Mouse (Mus musculus): Measurements from ENCODE around the gene Tmem128. TPM values are rescaled to one million over a fixed set of nuclear protein-coding genes. Genes with fewer than 3 reads are reported as not detected.

Tmem128 gene
- polyA plus RNA-seq, 1 experiment, result 62.7 TPM

DNA sequence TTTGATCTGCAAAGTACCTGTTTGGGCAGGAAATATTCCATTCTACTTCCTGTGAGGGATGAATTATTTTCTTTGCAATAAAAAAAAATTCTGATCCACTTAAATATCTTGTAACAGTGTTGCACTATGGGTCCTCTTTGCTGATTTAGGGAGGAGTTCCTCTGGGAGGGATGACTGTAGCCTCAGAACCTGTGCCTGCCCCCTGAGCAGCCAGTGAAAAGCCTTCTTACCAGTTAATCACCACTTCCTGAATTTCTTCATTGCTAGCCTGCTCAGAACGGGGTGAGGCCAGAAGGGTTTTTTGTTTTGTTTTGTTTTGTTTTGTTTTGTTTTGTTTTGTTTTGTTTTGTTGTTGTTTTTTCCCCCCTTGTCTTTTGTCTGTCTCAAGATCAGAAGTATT is 20.1 kb downstream of the Tmem128 start:
- TF ChIP-seq CTCF (IDR thresholded peaks at IDR 0.05; ENCODE audit: borderline replicate concordance, extremely low read depth, insufficient read depth, insufficient read length), result no peak
- TF ChIP-seq POLR2A (IDR thresholded peaks at IDR 0.05; ENCODE audit: borderline replicate concordance, extremely low read depth, insufficient read depth, insufficient read length, poor library complexity, severe bottlenecking), result no peak
- DNase-seq (ENCODE audit: low read depth), result no peak

DNA sequence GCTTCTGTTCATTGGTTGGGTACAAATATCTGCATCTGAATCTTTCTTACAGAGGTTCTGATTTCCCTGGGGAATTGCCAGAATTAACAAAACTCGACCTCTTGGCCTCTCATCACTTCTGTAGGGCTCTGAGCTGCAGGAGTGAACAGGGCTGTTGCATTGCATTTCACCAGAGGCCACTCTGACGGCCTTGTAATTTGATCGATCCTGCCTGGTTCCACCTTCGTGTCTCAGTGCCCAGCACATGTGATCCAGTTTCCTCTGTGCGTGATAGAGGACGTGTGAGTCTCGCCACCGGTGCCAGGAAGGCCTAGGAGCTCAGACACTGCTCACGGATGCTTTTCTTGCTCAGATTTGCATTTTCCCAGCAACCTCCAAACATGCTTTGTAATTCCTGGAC is 25.7 kb downstream of the Tmem128 start:
- DNase-seq (ENCODE audit: low read depth), result no peak
- TF ChIP-seq POLR2A (IDR thresholded peaks at IDR 0.05; ENCODE audit: borderline replicate concordance, extremely low read depth, insufficient read depth, insufficient read length, poor library complexity, severe bottlenecking) (no peak), CTCF (IDR thresholded peaks at IDR 0.05; ENCODE audit: borderline replicate concordance, extremely low read depth, insufficient read depth, insufficient read length) (no peak)

- TF ChIP-seq CTCF (IDR thresholded peaks at IDR 0.05; ENCODE audit: borderline replicate concordance, extremely low read depth, insufficient read depth, insufficient read length) (no peak), POLR2A (IDR thresholded peaks at IDR 0.05; ENCODE audit: borderline replicate concordance, extremely low read depth, insufficient read depth, insufficient read length, poor library complexity, severe bottlenecking) (no peak)
- no peak for DNase-seq (ENCODE audit: low read depth)
Measured at GRCm38 (mm10) chr5:38288476-38288875, 28.5 kb downstream of the Tmem128 start.

GRCm38 (mm10) chr5:38301761-38302411 is 41.9 kb downstream of the Tmem128 start:
- DNase-seq (ENCODE audit: low read depth), result no peak
- TF ChIP-seq POLR2A (IDR thresholded peaks at IDR 0.05; ENCODE audit: borderline replicate concordance, extremely low read depth, insufficient read depth, insufficient read length, poor library complexity, severe bottlenecking), result no peak
- no peak for TF ChIP-seq CTCF (IDR thresholded peaks at IDR 0.05; ENCODE audit: borderline replicate concordance, extremely low read depth, insufficient read depth, insufficient read length)

DNA sequence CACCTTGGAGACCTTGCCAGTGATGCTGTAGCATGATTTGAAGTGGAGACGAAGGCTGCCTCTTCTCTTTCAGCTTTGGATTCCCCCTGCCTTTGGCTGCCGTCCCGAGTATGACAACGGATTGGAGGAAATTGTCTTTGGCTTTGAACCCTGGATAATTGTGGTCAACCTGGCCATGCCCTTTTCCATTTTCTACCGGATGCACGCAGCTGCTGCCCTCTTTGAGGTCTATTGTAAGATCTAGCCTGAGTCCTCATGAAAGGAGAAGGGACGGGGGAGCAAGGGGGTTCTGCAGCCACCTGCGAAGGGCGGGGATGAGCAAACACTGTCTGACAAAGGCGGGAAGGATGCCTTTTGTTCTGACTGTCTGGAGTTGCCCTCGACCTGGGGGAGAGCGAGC is 42.7 kb downstream of the Tmem128 start:
- DNase-seq (ENCODE audit: low read depth), result peak; percentile 41
- no peak for TF ChIP-seq CTCF (IDR thresholded peaks at IDR 0.05; ENCODE audit: borderline replicate concordance, extremely low read depth, insufficient read depth, insufficient read length)
- no peak for TF ChIP-seq POLR2A (IDR thresholded peaks at IDR 0.05; ENCODE audit: borderline replicate concordance, extremely low read depth, insufficient read depth, insufficient read length, poor library complexity, severe bottlenecking)

GRCm38 (mm10) chr5:38305241-38305640 is 45.3 kb downstream of the Tmem128 start:
- TF ChIP-seq CTCF (IDR thresholded peaks at IDR 0.05; ENCODE audit: borderline replicate concordance, extremely low read depth, insufficient read depth, insufficient read length) (no peak), POLR2A (IDR thresholded peaks at IDR 0.05; ENCODE audit: borderline replicate concordance, extremely low read depth, insufficient read depth, insufficient read length, poor library complexity, severe bottlenecking) (no peak)
- no peak for DNase-seq (ENCODE audit: low read depth)

GRCm38 (mm10) chr5:38307255-38308101 is 47.5 kb downstream of the Tmem128 start:
- DNase-seq (ENCODE audit: low read depth), result peak; percentile 93
- no peak for TF ChIP-seq POLR2A (IDR thresholded peaks at IDR 0.05; ENCODE audit: borderline replicate concordance, extremely low read depth, insufficient read depth, insufficient read length, poor library complexity, severe bottlenecking)
- TF ChIP-seq CTCF (IDR thresholded peaks at IDR 0.05; ENCODE audit: borderline replicate concordance, extremely low read depth, insufficient read depth, insufficient read length), result peak; percentile 89

GRCm38 (mm10) chr5:38308873-38309272 is 48.9 kb downstream of the Tmem128 start:
- TF ChIP-seq POLR2A (IDR thresholded peaks at IDR 0.05; ENCODE audit: borderline replicate concordance, extremely low read depth, insufficient read depth, insufficient read length, poor library complexity, severe bottlenecking), result no peak
- peak; percentile 45; the same call in 1 of the 2 replicates for TF ChIP-seq CTCF (IDR thresholded peaks at IDR 0.05; ENCODE audit: borderline replicate concordance, extremely low read depth, insufficient read depth, insufficient read length)
- DNase-seq (ENCODE audit: low read depth), result peak; percentile 41

GRCm38 (mm10) chr5:38309795-38310194 is 49.8 kb downstream of the Tmem128 start:
- TF ChIP-seq POLR2A (IDR thresholded peaks at IDR 0.05; ENCODE audit: borderline replicate concordance, extremely low read depth, insufficient read depth, insufficient read length, poor library complexity, severe bottlenecking) (no peak), CTCF (IDR thresholded peaks at IDR 0.05; ENCODE audit: borderline replicate concordance, extremely low read depth, insufficient read depth, insufficient read length) (no peak)

More at GRCm38 (mm10) chr5:38309795-38310194, 49.8 kb downstream of the Tmem128 start:
- DNase-seq (ENCODE audit: low read depth), result no peak

Other genes with a start within 250 kb of the Tmem128 start
- 25.6 and 28.0 TPM in 2 replicates for gene Stx18, start 221.4 kb upstream of the Tmem128 start, polyA plus RNA-seq (2012; rRNA removed)
- gene Nsg1, start 100.3 kb upstream of the Tmem128 start, polyA plus RNA-seq (2012; rRNA removed), result 719 and 725 TPM in 2 replicates
- gene Zbtb49, start 39.7 kb upstream of the Tmem128 start, polyA plus RNA-seq (2012; rRNA removed), result 35.0 and 36.7 TPM in 2 replicates
- 22.8 and 26.4 TPM in 2 replicates for gene Lyar, start 39.7 kb upstream of the Tmem128 start, polyA plus RNA-seq (2012; rRNA removed)
- 0.05 TPM in 1 of 2 replicates, not detected in the other for gene Otop1, start 15.8 kb downstream of the Tmem128 start, polyA plus RNA-seq (2012; rRNA removed)
- 0.22 and 0.28 TPM in 2 replicates for gene Drd5, start 59.2 kb downstream of the Tmem128 start, polyA plus RNA-seq (2012; rRNA removed)
- 0.28 and 0.81 TPM in 2 replicates for gene Slc2a9, start 243.0 kb downstream of the Tmem128 start, polyA plus RNA-seq (2012; rRNA removed)

All from brain, embryonic 14.5 days (tissue).